Mouse (Mus musculus) lung, adult 18-20 months (tissue): ENCODE measurements around the gene Csf1.

Experiments used
- DNase-seq, 2 experiments: peaks; one replicate each; pipeline ENCODE4 v3.0.0; 2022; ENCODE audit warnings: mixed read lengths in 2 of 2

Csf1 gene

GRCm38 (mm10) chr3:107700625-107701024, 59.6 kb downstream of the Csf1 start:
- no peak for DNase-seq

GRCm38 (mm10) chr3:107696910-107697309, 63.4 kb downstream of the Csf1 start:
- peak in 1 of 2 experiments; percentile 13 for DNase-seq

- DNase-seq = peak; percentile 98
Observed at GRCm38 (mm10) chr3:107695948-107696881, 64.1 kb downstream of the Csf1 start, which contains the start of gene Ahcyl1. TSS of gene Ahcyl1 (minus strand) at chr3:107696560.

- no peak for DNase-seq
Observed at GRCm38 (mm10) chr3:107695219-107695947, 64.9 kb downstream of the Csf1 start.

- no peak for DNase-seq
Observed at GRCm38 (mm10) chr3:107694256-107694900, 65.9 kb downstream of the Csf1 start.
